Comparison of ENCODE assay signal across 9 mouse cellular contexts in the genomic region with DNA sequence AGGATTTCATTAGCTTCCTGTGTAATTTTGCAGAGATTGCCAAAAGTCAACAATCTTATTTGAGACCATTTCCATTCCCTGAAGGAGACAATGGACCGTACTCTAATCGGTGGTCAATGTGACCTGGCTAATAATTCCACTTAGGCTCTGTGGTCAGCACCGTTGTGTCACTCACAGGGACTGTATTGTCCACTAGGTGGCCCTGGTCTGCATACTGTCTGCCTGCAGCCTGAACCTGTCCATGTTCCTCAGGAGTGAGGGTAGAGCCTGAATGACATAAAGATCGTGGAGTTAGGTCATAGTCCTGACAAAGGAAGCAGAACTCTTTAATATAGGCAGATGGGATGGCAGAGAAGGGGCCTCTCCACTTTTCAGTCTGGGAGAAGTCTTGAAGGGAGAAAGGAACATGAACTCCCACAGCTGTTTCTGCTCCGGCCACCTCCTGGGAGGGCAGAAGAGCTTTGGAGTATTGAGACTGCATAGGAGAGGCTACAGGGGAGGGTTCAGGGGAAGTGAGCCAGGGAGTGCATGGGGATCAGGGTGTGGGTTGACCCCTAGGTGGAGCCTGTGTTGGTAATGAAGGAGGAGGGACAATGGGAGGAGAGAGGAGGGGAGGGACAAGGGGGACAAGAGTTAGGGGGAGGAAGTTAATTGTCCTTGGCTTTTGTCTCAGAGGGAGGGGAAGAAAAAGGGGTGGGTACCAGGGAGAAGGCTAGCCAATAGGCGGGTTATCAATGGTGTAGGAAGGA. TPM values are rescaled to one million over a fixed set of nuclear protein-coding genes. Genes with fewer than 3 reads are reported as not detected.
A peak's percentile ranks its signal among the peaks of the same experiment; 100 is the strongest.
DNase-seq lines count a peak whose midpoint lies in the region; ATAC-seq and TF ChIP-seq lines count a peak whose summit lies in the region.
"Had no signal": no experiment of that assay in that cellular context is flagged by ENCODE, and none has a peak within 500 bp of the region (broad histone marks: within the 10 kb centered on the region; RNA-seq: fewer than 3 reads in every experiment).

No protein-coding gene starts in this region.

- H3K9me3 ChIP-seq in MEL (replicated peaks; ENCODE audit: insufficient read depth, low read length) = no peaks in the 10 kb centered on the region
- no peaks in the 10 kb centered on the region for H3K9me3 ChIP-seq in embryonic facial prominence, embryonic 14.5 days (ENCODE audit: control insufficient read depth, low read length)
- H3K9me3 ChIP-seq: limb, embryonic 15.5 days had no signal

- no peaks in the 10 kb centered on the region for H3K27me3 ChIP-seq in MEL (ENCODE audit: control insufficient read depth in 1 of 2, insufficient read depth in 2 of 2, low read length in 2 of 2)
- H3K27me3 ChIP-seq in embryonic facial prominence, embryonic 14.5 days (replicated peaks; ENCODE audit: control insufficient read depth, insufficient read depth, low read length) = no peaks in the 10 kb centered on the region
- H3K27me3 ChIP-seq: limb, embryonic 15.5 days had no signal

- TF ChIP-seq CTCF in MEL (IDR thresholded peaks at IDR 0.05 in 2 of 3, conservative IDR thresholded peaks at IDR 0.05 in 1 of 3; ENCODE audit: control insufficient read depth in 1 of 3, insufficient read depth in 1 of 3, low read depth in 2 of 3, low read length in 3 of 3, poor library complexity in 1 of 3, severe bottlenecking in 1 of 3) = peak; percentile 24 to 43 (median 33); a peak in 4 of 6 replicates

- no peak for ATAC-seq in embryonic facial prominence, embryonic 14.5 days (ENCODE audit: low read depth)

- H3K9ac ChIP-seq in MEL (ENCODE audit: control insufficient read depth, low read depth, low read length, poor library complexity, severe bottlenecking) = no peak overlapping the region
- no peak overlapping the region for H3K9ac ChIP-seq in embryonic facial prominence, embryonic 14.5 days (ENCODE audit: low read depth, low read length)
- H3K9ac ChIP-seq: limb, embryonic 15.5 days had no signal

- WGBS in embryonic facial prominence, embryonic 14.5 days = 68% methylated on average over 6 of the region's 6 CpGs

- no peak overlapping the region for H3K4me3 ChIP-seq in MEL (ENCODE audit: control insufficient read depth in 1 of 2, insufficient read depth in 1 of 2, low read depth in 2 of 2, low read length in 2 of 2)
- H3K4me3 ChIP-seq in embryonic facial prominence, embryonic 14.5 days (ENCODE audit: low read depth, low read length) = no peak overlapping the region
- H3K4me3 ChIP-seq: limb, embryonic 15.5 days had no signal

- no peak overlapping the region for H3K4me2 ChIP-seq in embryonic facial prominence, embryonic 14.5 days (ENCODE audit: low read depth, low read length)
- H3K4me2 ChIP-seq: limb, embryonic 15.5 days had no signal

- H3K79me2 ChIP-seq in MEL (ENCODE audit: control insufficient read depth, insufficient read depth, low read length, poor library complexity) = no peaks in the 10 kb centered on the region

- TF ChIP-seq POLR2A in MEL (IDR thresholded peaks at IDR 0.05; ENCODE audit: control insufficient read depth in 1 of 2, insufficient read depth in 1 of 2, low read depth in 1 of 2, low read length in 2 of 2, poor library complexity in 1 of 2) = no peak

- H3K36me3 ChIP-seq in MEL (ENCODE audit: control insufficient read depth in 1 of 2, insufficient read depth in 2 of 2, low read length in 2 of 2) = no peaks in the 10 kb centered on the region; a peak in 1 of 4 replicates
- no peaks in the 10 kb centered on the region for H3K36me3 ChIP-seq in embryonic facial prominence, embryonic 14.5 days (ENCODE audit: control insufficient read depth, insufficient read depth, low read length)
- H3K36me3 ChIP-seq: limb, embryonic 15.5 days had no signal

- no peak overlapping the region for H3K27ac ChIP-seq in MEL (ENCODE audit: control insufficient read depth, low read depth, low read length)
- no peak overlapping the region for H3K27ac ChIP-seq in embryonic facial prominence, embryonic 14.5 days (replicated peaks; ENCODE audit: low read depth, low read length)
- H3K27ac ChIP-seq: limb, embryonic 15.5 days had no signal

- TF ChIP-seq EP300 in MEL (IDR thresholded peaks at IDR 0.05; ENCODE audit: low read depth in 1 of 2, low read length in 2 of 2) = no peak

- peak; percentile 23 to 48 for DNase-seq in heart, postnatal 10 days
- no peak for DNase-seq in heart, adult 9 months (ENCODE audit: low spot score in 2 of 2)
- DNase-seq in MEL (ENCODE audit: low read depth, low spot score) = no peak
- peak; percentile 12 for DNase-seq in embryonic facial prominence, embryonic 14.5 days (ENCODE audit: low spot score)
- DNase-seq in lung, adult 18-20 months = peak; percentile 43 to 58
- DNase-seq in frontal cortex, postnatal 36 days (ENCODE audit: low spot score in 2 of 2) = no peak
- DNase-seq in gastrocnemius, adult 8-10 months (ENCODE audit: low spot score in 2 of 2) = no peak
- DNase-seq in gastrocnemius, postnatal 25 days = no peak

- no peak for TF ChIP-seq RAD21 in MEL (IDR thresholded peaks at IDR 0.05; ENCODE audit: low read depth, low read length)

- H3K4me1 ChIP-seq in MEL (ENCODE audit: control insufficient read depth in 1 of 2, insufficient read depth in 2 of 2, low read length in 2 of 2) = no peaks in the 10 kb centered on the region
- no peaks in the 10 kb centered on the region for H3K4me1 ChIP-seq in embryonic facial prominence, embryonic 14.5 days (ENCODE audit: control insufficient read depth, insufficient read depth, low read length)

- intact Hi-C loops in heart, postnatal 10 days (cut with DNase I) = no loop called here

TF ChIP-seq in MEL, 35 proteins besides CTCF, POLR2A, EP300 and RAD21:
- no peak for TF ChIP-seq MEF2A (IDR thresholded peaks at IDR 0.05; ENCODE audit: extremely low read depth, insufficient replicate concordance, low read depth, low read length, poor library complexity, severe bottlenecking)
- peak; percentile 24 for TF ChIP-seq SMC3 (IDR thresholded peaks at IDR 0.05; ENCODE audit: low read depth, low read length)
- no peak for TF ChIP-seq ZNF384 (IDR thresholded peaks at IDR 0.05; ENCODE audit: low read depth, low read length)

RNA-seq across cellular contexts. Expression of gene Srprb, which starts 27.0 kb away (rescaled TPM):
- 10 to 100 TPM; 18.8 to 22.2 TPM for total RNA-seq in heart, postnatal 10 days (2021)
- total RNA-seq in MEL (2012; rRNA removed) = 62.0 and 71.5 TPM in 2 replicates
- 10 to 100 TPM in 1 of 2 experiments, not detected in 1; 85.0 TPM for polyA plus RNA-seq in MEL (2012; ENCODE audit: insufficient read depth in 1 of 2, insufficient read length in 2 of 2, low read depth in 1 of 2, low replicate concordance in 2 of 2, missing spikeins in 1 of 2)
- 70.9 and 73.5 TPM in 2 replicates for polyA plus RNA-seq in embryonic facial prominence, embryonic 14.5 days (2014; fragmentation: Nextera tagmentation; extraction: Ambion mirVana)
- total RNA-seq in gastrocnemius, adult 8-10 months (2022) = 10 to 100 TPM; 15.1 to 18.3 (median 16.9) TPM
- 10 to 100 TPM; 16.6 TPM for total RNA-seq in gastrocnemius, postnatal 25 days (2021)

RNA-seq across cellular contexts. Expression of gene Gm20425, which starts 55.2 kb away (rescaled TPM):
- total RNA-seq in heart, postnatal 10 days (2021) = 1 to 10 TPM; 6.2 to 7.6 TPM
- total RNA-seq in MEL (2012; rRNA removed) = not detected in 2 replicates
- polyA plus RNA-seq in MEL (2012; ENCODE audit: insufficient read depth in 1 of 2, insufficient read length in 2 of 2, low read depth in 1 of 2, low replicate concordance in 2 of 2, missing spikeins in 1 of 2) = not detected
- polyA plus RNA-seq in embryonic facial prominence, embryonic 14.5 days (2014; fragmentation: Nextera tagmentation; extraction: Ambion mirVana) = 0.45 and 3.8 TPM in 2 replicates
- total RNA-seq in gastrocnemius, adult 8-10 months (2022) = 1 to 10 TPM; 2.0 to 6.9 (median 3.6) TPM
- total RNA-seq in gastrocnemius, postnatal 25 days (2021) = 1 to 10 TPM in 1 of 2 experiments, not detected in 1; 5.6 TPM

RNA-seq across cellular contexts. Expression of gene Trf, which starts 55.3 kb away (rescaled TPM):
- total RNA-seq in heart, postnatal 10 days (2021) = 10 to 100 TPM; 29.4 to 36.3 TPM
- total RNA-seq in MEL (2012; rRNA removed) = not detected in 2 replicates
- not detected for polyA plus RNA-seq in MEL (2012; ENCODE audit: insufficient read depth in 1 of 2, insufficient read length in 2 of 2, low read depth in 1 of 2, low replicate concordance in 2 of 2, missing spikeins in 1 of 2)
- 34.1 and 35.4 TPM in 2 replicates for polyA plus RNA-seq in embryonic facial prominence, embryonic 14.5 days (2014; fragmentation: Nextera tagmentation; extraction: Ambion mirVana)
- total RNA-seq in gastrocnemius, adult 8-10 months (2022) = 10 to 100 TPM in 3 of 4 experiments, 1 to 10 TPM in 1; 3.2 to 24.7 (median 18.7) TPM
- 10 to 100 TPM in 1 of 2 experiments, 1 to 10 TPM in 1; 7.9 to 32.4 TPM for total RNA-seq in gastrocnemius, postnatal 25 days (2021)

Comparison
In these comparisons a context has a peak if more than half of its experiments do, and no peak if none do; other contexts are left out.
1. DNase-seq: peak in heart, postnatal 10 days (2 of 2), embryonic facial prominence, embryonic 14.5 days (single experiment) and lung, adult 18-20 months (2 of 2); none in heart, adult 9 months (0 of 2), MEL (single experiment), frontal cortex, postnatal 36 days (0 of 2), gastrocnemius, adult 8-10 months (0 of 2) and gastrocnemius, postnatal 25 days (single experiment).